In genomic region chr17:13667006-13667405, GRCm38 (mm10) we compare ENCODE assay signal across 14 mouse cellular contexts.
DNase-seq lines count a peak whose midpoint lies in the region; ATAC-seq lines count a peak whose summit lies in the region.
"Had no signal": no experiment of that assay in that cellular context is flagged by ENCODE, and none has a peak within 500 bp of the region (broad histone marks: within the 10 kb centered on the region; RNA-seq: fewer than 3 reads in every experiment).

No protein-coding gene starts in this region.

- no peaks in the 10 kb centered on the region for H3K36me3 ChIP-seq in embryonic facial prominence, embryonic 14.5 days (ENCODE audit: control insufficient read depth, insufficient read depth, low read length)
- H3K36me3 ChIP-seq in hindbrain, embryonic 14.5 days (replicated peaks; ENCODE audit: control insufficient read depth, insufficient read depth): no peaks in the 10 kb centered on the region
- H3K36me3 ChIP-seq in neural tube, embryonic 13.5 days: no peaks in the 10 kb centered on the region

- peak; percentile 80 to 86 for DNase-seq in cerebellum, postnatal 10 days
- no peak for DNase-seq in cerebellum, adult 11 months
- DNase-seq in embryonic facial prominence, embryonic 14.5 days (ENCODE audit: low spot score): no peak
- no peak for DNase-seq in hindbrain, embryonic 14.5 days (ENCODE audit: low spot score)
- DNase-seq in adrenal gland, adult 2 months: no peak
- DNase-seq in heart, adult 9 months (ENCODE audit: low spot score in 2 of 2): no peak
- DNase-seq in left cerebral cortex, postnatal 10 days (ENCODE audit: extremely low spot score in 1 of 2, low spot score in 2 of 2): no peak
- DNase-seq: adrenal gland, adult 8-10 months; B cell, adult 2 months; gastrocnemius, postnatal 36 days; heart, postnatal 14 days; kidney, adult 2 months; liver had no signal

- no peaks in the 10 kb centered on the region for H3K27me3 ChIP-seq in embryonic facial prominence, embryonic 14.5 days (replicated peaks; ENCODE audit: control insufficient read depth, insufficient read depth, low read length)
- no peaks in the 10 kb centered on the region for H3K27me3 ChIP-seq in hindbrain, embryonic 14.5 days (ENCODE audit: control insufficient read depth, insufficient read depth, low read length)
- H3K27me3 ChIP-seq in neural tube, embryonic 13.5 days: no peaks in the 10 kb centered on the region

- ATAC-seq in embryonic facial prominence, embryonic 14.5 days (ENCODE audit: low read depth): 0 out of 2 replicates have a peak, but pooled peaks have one; percentile 9
- ATAC-seq in hindbrain, embryonic 14.5 days (ENCODE audit: low FRiP score): peak; percentile 9; the same call in 1 of the 2 replicates
- no peak for ATAC-seq in neural tube, embryonic 13.5 days (ENCODE audit: low read depth)

- 54% methylated on average over 3 of the region's 3 CpGs for WGBS in embryonic facial prominence, embryonic 14.5 days
- 33% methylated on average over 3 of the region's 3 CpGs for WGBS in hindbrain, embryonic 14.5 days
- WGBS in neural tube, embryonic 13.5 days: 18% methylated on average over 3 of the region's 3 CpGs

- intact Hi-C loops in left cerebral cortex, postnatal 10 days (cut with DNase I): no loop called here

- H3K27ac ChIP-seq in embryonic facial prominence, embryonic 14.5 days (replicated peaks; ENCODE audit: low read depth, low read length): no peak overlapping the region
- H3K27ac ChIP-seq in hindbrain, embryonic 14.5 days: peak overlapping the region; percentile 87
- peak overlapping the region; percentile 93 for H3K27ac ChIP-seq in neural tube, embryonic 13.5 days (replicated peaks)

- H3K4me2 ChIP-seq in embryonic facial prominence, embryonic 14.5 days (ENCODE audit: low read depth, low read length): no peak overlapping the region
- H3K4me2 ChIP-seq in hindbrain, embryonic 14.5 days (replicated peaks): no peak overlapping the region
- no peak overlapping the region for H3K4me2 ChIP-seq in neural tube, embryonic 13.5 days

- no peak overlapping the region for H3K4me3 ChIP-seq in embryonic facial prominence, embryonic 14.5 days (ENCODE audit: low read depth, low read length)
- no peak overlapping the region for H3K4me3 ChIP-seq in hindbrain, embryonic 14.5 days (replicated peaks; ENCODE audit: low read length)
- no peak overlapping the region for H3K4me3 ChIP-seq in neural tube, embryonic 13.5 days

- no peaks in the 10 kb centered on the region for H3K9me3 ChIP-seq in embryonic facial prominence, embryonic 14.5 days (ENCODE audit: control insufficient read depth, low read length)
- H3K9me3 ChIP-seq in hindbrain, embryonic 14.5 days (ENCODE audit: control insufficient read depth, low read length): no peaks in the 10 kb centered on the region
- H3K9me3 ChIP-seq in neural tube, embryonic 13.5 days: no peaks in the 10 kb centered on the region

- peaks cover 16% of the 10 kb centered on the region for H3K4me1 ChIP-seq in embryonic facial prominence, embryonic 14.5 days (ENCODE audit: control insufficient read depth, insufficient read depth, low read length)
- H3K4me1 ChIP-seq in hindbrain, embryonic 14.5 days (replicated peaks; ENCODE audit: control insufficient read depth, insufficient read depth, low read length): peaks cover 36% of the 10 kb centered on the region
- H3K4me1 ChIP-seq in neural tube, embryonic 13.5 days (replicated peaks): peaks cover 60% of the 10 kb centered on the region

- H3K9ac ChIP-seq in embryonic facial prominence, embryonic 14.5 days (ENCODE audit: low read depth, low read length): no peak overlapping the region
- H3K9ac ChIP-seq in hindbrain, embryonic 14.5 days: peak overlapping the region; percentile 34; the same call in 1 of the 2 replicates
- peak overlapping the region; percentile 38 for H3K9ac ChIP-seq in neural tube, embryonic 13.5 days

Comparison
In these comparisons a context has a peak if more than half of its experiments do, and no peak if none do; other contexts are left out.
1. DNase-seq: peak in cerebellum, postnatal 10 days (2 of 2); none in cerebellum, adult 11 months (single experiment), embryonic facial prominence, embryonic 14.5 days (single experiment), hindbrain, embryonic 14.5 days (single experiment), adrenal gland, adult 2 months (single experiment), heart, adult 9 months (0 of 2) and left cerebral cortex, postnatal 10 days (0 of 2).